Mouse (Mus musculus): Measurements from ENCODE around the gene Cyth3.

The Cyth3 gene

DNA sequence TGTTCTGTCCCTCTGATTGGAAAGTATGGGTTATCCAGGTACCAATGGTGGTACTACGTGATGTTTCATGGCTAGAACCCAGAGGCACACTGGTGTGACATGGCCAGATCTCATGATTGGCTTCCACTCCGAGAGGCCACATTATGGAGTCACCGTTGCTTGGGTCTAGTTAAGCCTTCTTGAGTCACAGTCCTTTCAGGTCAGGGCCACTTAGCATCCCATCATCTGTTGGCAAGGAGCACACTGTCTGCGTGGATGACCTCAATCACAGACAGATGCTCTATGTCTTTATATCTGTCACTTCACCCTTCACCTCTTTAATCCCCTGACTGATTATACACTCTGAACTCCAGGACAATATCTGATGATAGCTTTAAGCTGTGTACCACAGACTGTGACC is 6.1 kb upstream of the Cyth3 start:
- DNase-seq (ENCODE audit: low spot score in 2 of 2) = no peak

DNA sequence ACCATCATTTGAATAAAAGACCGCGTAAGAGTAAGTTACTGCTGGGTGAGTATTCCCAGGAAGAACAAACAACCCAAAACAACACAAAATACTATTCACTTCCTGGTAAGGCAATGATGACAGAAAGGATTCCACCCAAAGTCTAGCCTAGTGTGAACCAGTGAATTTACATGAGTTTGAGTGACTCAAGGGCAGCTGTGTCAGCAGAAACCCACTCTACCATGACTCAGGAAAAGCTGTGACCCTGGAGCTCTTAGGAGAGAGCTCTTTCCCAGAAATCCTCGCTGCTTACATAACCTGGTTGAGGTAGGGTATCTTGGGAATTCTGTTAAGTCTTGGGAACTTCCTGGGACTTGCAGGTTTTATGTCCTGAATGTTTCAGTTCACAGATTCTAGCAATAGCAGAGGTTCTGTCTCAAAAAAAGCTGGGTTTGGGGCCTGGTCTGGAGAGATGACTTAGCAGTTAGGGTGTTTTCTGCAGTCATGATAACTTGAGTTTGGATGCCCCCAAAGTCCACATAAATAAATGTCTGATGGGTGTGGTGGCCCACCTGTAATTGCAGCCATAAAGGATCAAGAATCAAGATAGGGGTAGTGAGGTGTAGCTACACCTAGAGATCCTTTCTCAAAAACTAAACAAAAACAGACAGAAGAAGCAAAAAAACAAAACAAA is 5.5 kb upstream of the Cyth3 start:
- no peak for DNase-seq (ENCODE audit: low spot score in 2 of 2)

DNA sequence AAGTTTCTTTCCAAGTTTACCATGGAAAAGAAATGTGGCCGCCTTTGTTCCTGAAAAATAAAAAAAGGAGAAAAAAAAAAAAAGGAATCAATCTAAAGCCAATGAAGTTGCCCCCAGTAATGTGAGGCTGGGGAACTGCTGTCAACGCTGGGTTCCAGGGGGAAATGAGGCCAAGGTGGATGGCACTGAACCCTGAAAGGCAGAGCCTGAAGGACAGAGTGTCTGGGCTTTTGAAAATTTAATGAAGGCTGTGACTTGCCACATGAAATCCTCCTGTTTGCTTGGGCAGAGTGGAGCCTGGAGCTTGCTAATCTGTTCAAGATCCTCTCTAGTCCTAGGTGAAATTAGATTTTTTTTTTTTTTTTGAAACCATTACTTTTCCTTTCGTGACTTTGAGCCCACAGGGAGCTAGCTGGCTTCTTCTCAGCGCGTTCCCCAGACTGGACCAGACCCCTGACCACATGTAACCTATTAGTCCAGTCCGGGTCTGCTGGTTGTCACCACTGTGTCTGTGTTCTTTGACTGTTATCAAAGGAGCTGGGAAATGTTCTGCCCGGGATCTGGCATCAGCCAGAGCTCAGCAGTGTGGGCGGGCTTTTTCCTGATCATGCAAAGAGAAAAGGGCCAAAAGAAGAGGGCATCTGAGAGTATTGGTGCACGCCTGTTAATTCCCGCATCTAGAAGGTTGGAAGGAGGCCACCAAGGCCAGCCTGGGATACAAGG is 4.6 kb upstream of the Cyth3 start:
- no peak for DNase-seq (ENCODE audit: low spot score in 2 of 2)

DNA sequence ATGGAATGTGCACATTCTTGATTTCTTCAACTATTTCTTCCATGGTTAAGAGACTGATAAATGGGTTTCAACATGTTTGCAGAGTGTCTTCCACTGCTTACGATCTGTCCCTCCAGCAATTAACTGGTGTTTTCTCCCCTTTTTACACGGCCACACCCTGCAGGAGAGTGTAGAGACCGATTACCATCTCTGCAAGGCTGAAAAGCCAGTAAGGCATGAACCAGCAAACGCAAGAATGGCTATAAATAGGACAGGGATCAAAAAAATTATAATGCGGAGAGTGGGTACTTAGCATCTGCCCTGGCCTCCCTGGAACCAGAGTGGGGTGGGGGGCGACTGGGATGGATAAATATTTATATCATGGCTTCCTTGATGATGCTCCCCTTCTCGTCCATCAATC is 3.7 kb upstream of the Cyth3 start:
- DNase-seq (ENCODE audit: low spot score in 2 of 2) = no peak

DNA sequence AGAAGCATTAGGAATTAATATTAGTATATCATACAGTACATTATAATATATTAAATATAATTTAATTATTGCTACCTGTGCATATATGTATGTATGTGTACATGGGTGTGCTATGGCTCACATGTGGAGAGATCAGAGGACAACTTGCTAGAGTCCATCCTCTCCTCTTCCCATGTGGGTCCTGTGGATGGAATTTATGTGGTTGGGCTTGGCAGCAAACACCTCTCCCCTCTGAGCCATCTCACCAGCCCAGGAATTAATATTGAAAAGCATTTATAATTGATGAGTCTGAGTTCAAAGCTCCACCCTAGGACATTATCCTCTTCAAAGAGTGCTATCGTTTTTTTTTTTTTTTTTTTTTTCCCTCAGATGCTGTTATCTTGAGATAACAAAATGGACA is 2.1 kb upstream of the Cyth3 start:
- no peak for DNase-seq (ENCODE audit: low spot score in 2 of 2)

DNA sequence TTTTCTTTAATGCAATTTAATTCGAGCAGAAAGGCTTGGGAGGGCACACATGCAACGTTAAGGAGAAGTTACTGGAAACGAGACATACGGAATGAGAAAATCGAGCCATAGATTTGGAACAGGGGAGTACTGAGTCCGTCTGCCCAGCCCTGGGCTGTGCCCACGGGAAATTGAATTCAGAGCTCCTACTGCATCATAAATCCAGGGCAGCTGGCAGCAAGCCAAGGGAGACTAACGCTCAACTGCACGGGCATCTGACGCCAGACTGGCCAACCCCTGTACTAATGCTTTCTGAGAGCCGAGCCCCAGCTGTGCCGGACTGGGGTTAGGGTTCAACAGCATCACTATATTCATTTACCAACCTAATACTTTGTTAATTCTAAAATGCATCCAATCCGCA is 1.3 kb upstream of the Cyth3 start:
- peak; percentile 33 to 42 for DNase-seq (ENCODE audit: low spot score in 2 of 2)

DNA sequence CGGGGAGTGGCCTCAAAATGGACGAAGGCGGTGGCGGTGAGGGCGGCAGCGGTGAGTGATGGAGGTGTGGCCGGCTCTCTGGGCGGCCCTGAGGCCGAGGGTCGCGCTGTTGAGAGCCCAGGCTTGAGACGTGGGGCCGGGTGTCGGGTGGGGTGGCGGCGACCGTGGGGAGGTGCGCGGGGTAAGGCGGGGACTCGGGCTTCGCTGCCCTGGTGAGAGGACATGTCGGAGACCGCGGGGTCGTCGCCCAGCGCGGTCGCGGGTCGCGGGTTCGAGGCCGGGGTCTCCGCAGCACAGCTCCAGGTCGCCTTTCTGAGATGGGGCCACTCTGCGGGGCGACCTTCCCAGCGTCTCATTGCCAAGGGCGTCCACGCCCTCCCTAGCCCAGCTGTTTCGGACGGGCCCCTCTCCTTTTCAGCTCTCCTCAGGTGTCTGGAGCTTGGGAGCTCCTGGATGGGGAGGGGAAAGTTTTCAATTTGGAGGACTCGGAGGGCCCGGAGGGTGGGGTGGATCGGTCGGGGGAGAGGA is 440 bp downstream of the Cyth3 start:
- no peak for DNase-seq (ENCODE audit: low spot score in 2 of 2)

DNA sequence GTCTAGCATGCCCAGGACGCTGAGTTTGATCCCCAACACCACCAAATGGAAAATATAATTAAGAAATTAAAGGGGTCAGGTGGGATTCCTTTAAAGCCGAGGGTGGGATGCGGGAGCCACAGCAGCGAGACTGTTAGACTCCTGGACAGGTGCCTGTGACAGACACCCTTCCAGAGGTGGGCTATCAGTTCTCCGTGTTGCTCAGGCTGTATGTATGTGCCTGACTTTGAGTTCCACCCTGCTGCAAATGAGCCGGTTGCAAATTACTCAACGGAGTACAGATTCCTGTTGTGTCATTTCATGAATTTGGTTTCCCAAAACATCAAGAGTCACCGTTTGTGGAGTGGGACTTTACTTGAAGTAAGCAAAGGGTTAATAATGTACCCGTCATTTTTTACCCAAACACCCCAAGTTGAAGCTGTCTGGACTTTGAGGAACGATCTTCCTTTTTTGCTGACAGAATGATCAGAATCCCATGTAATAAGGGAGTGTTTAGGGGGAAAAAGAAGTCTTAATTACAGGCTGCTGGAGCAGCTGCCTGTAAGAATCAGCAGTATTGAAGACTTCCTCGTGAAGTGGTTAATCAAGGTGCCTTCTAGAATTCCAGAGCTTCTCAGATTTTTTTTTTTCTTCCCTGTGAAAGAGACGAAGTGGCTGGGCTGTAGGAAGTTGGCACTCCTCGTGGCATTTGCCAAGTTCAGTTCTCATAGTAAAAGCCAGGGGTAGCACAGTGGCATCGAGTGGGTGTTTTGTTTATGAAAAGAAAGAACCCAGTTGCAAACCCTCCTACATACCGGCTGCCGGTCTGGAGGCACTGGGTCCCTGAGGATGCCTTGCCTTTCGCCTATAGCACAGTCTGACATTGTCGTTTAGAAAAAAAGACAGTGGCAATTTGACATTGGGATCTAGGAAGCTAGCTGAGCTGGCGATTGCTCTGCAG is 1.4 kb downstream of the Cyth3 start:
- peak in 1 of 2 experiments; percentile 54 for DNase-seq (ENCODE audit: low spot score in 2 of 2)

DNA sequence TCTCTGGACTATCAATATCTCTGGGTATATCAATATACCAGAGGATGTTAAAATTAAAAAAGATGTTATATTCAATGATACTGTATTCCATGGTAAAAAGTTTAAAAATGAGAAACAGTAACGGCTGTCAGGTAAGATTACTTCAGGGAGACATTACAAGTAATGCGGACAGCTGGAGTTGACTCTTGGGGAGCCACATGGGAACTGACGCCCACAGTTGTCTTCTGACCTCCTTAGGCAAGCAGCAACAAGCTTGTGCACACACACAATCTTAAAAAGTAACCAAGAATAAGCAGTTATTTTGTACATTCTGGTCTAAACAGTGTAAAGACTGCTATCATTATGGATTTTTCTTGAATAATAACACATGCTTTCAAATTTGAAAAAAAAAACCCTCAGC is 2.2 kb downstream of the Cyth3 start:
- no peak for DNase-seq (ENCODE audit: low spot score in 2 of 2)

DNA sequence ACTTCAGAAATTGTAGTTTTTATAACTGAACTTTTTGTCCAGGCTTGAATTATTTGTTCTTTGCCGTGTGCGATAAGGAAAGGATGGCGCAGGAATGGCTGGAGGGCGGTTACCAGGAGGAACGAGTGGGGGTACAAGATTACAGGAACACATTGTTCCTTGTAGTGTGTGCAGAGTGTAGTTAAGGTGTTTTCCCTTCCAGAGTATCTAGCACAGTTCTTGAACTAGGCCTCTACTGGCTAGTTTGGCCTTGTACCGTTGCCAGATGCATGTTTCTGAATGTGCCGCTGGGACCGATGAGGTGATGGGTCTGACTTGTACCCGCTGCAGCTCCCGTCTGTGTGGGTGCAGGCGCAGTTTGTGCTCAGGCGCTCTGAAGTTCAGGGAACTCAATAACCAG is 3.2 kb downstream of the Cyth3 start:
- no peak for DNase-seq (ENCODE audit: low spot score in 2 of 2)

DNA sequence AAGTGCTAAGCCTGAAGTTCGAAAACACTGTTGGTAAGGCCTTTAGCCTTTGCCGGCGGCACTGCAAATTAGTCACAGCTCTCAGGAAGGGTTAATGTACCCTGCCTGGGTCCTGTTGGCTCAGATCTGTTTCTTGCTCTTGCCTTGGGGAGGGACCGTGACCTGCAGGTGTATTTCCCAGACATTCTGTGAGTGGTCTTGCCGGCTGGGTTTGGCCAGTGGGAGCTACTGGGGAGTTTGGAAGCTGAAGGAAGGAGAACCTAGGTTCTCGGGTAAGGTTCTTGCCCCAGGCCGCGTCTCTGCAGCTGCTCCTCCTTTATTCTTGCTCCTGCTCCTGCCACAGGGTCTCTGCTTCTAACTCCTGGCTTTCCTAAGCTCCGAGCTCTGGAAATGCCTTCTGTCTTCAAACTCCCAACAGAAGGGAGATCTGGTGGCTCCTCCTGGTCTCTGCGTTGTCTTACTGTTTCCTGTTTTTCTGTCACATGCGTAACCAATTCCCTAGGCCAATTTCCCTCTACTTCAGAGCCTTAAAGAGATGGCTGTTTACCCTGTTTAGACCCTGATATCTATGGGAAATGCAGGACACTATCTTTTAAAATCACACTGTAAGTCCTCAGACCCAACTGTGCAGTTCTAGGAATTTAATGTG is 3.8 kb downstream of the Cyth3 start:
- no peak for DNase-seq (ENCODE audit: low spot score in 2 of 2)

DNA sequence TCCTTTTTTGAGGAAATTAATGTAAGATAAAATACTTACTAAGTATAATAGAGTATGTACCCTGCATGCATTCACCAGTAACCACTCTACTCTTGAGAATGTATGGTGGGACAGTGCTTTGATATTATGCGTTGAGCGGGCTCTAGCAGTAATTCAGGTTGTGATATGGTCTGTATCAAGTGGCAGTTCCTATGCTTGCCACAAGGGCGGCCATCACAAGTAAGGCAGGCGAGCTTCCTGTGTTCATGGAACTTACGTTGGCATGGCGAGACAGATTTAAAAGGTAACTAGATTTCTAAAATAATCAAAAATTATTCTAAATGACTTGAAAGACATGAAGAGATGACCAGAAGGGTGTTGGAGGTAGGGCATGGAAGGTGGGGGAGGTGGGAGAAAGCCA is 5.3 kb downstream of the Cyth3 start:
- DNase-seq (ENCODE audit: low spot score in 2 of 2) = no peak

DNA sequence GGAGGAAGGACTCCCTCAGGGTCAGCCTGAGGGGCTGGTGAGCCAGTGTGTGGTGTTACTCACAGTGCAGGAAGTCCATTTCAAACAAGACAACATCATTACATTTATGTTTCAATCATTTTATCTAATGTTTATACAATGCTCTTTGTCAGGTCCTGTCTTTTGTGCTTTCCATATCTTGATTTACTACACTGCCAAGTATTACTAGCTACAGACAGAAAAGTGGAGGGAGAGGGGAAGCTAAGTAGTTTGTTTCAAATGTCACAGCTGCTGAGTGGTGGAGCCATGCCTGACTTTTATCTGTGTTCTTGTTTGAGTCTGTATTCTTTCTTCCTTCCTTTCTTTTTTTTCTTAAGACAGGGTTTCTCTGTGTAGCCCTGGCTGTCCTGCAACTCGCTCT is 5.7 kb downstream of the Cyth3 start:
- no peak for DNase-seq (ENCODE audit: low spot score in 2 of 2)

DNA sequence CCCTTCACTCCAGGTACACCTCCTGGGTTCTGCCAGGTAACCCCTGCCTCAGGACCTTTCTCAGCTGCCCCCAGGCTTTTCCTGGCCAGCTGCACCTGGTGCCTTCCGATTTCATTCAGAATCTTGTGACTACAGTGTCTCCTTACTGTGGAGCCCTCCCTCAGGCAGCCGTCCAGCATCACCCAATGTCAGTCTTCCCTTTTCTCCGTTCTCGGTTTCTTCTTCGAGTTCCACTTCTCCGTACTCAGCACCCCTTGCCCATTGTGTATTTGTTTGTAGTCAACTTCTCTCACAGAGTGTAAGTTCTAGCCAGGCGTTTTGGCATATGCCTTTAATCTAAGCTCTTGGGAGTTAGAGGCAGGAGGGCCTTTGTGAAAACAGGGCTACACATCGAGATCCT is 7.4 kb downstream of the Cyth3 start:
- no peak for DNase-seq (ENCODE audit: low spot score in 2 of 2)

DNA sequence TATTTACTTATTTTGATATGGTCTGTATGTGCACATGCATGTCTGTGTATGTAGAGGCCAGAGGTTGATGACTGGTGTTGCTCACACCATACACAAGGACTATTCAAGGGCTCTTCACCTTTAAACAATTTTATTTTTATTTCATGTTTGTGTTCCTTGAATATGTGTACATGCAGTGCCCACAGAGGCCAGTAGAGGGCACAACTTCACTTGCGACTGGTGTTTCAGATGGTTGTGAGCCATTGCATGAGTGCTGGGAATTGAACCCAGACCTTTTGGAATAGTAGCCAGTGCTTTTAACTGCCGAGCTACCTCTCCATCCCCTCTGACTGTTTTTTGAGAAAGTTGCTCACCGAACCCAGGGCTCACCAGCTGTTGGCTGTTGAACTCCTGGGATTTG is 8.0 kb downstream of the Cyth3 start:
- no peak for DNase-seq (ENCODE audit: low spot score in 2 of 2)

DNA sequence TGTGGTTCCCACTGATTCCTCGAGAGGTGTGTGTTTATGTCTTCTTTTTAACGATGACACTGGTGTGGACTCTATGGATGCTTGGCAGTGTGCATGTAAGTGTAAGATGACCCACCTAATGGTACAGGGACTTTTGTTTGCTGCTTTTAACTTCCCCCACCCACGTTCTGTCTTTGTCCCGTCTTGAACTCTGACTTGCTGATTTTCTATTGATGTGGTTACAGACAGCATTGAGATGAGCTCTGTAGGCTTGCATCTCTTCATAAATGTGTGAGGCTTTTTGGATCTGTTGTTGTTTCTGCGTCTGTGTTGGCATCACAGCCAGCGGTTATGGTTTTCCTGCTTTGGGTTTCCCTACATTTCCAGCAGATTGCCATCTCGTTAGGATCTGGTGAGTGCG is 8.5 kb downstream of the Cyth3 start:
- no peak for DNase-seq (ENCODE audit: low spot score in 2 of 2)

DNA sequence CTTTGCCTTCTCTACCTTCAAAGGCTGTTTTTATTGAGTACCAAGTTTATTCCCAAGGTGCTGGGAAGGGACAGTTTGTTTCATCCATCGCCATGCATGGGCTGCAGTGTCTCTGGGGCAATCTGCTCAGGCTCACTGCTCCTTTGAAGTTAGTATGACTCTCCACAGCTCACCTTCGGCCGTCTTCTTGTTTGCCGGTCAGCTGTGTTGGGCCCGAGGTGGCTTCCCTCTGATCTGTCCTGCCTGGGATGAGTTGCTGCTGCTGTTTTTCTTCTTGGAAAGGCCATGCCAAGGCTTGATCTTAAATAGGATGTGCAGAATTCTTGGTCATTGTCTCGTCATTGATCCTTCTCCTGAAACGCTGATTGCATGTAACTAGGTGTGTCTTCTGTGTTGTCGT is 9.3 kb downstream of the Cyth3 start:
- no peak for DNase-seq (ENCODE audit: low spot score in 2 of 2)

DNA sequence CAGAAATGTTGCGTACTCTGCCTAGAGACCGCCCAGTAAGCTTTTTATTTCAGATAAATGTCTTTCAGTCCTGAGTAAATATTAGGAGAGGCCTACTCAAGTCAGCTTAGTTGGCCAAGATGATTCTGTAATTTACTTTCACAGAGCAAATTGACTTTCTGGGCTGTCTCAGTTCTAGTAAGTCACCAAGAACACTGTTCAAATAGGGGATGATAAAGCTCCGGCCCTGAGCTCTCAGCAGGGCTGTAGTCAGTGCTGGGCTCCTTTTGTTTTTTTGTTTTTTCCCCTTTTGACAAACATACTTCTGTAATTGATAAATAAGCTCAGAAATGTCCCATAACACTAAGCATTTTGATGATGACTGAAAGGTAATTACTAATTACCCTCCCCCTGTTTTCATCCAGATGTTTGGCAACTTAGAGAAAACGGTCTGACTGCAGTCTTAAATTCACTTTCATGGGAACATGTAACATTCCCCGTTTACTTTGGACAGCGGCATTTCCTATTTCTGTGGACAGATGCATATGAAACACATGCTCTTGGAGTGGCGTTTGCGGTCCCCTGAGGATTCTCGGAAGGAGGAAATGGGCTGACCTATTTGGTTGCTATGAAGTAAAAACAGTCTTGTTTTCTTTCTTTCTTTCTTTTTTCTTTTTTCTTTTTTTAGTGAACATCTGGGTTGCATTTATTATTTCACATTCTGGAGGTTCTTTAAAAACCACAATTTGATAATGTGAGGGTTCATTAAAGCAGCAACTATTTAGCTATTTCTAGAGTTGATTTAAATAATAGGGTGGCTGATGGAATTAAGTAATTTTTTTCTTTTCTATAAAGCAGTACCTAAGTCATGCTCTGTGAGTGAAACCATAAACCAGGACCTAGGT is 10.7 kb downstream of the Cyth3 start:
- DNase-seq (ENCODE audit: low spot score in 2 of 2) = no peak

DNA sequence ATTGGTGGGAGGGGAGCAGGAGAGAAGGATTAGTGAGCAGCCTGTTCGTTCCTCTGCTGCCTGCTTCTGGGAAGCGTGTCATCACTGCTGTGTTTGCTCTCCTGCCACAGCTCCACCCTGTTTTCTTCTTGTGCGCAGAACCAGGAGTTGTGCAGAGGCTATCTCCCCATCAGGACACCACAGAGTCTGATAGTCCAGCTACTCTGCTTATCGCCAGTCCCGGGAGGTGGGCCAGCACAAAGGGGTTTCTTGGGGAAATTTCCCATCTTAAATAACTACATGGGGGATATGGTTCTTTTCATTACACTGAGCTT is 11.3 kb downstream of the Cyth3 start:
- no peak for DNase-seq (ENCODE audit: low spot score in 2 of 2)

DNA sequence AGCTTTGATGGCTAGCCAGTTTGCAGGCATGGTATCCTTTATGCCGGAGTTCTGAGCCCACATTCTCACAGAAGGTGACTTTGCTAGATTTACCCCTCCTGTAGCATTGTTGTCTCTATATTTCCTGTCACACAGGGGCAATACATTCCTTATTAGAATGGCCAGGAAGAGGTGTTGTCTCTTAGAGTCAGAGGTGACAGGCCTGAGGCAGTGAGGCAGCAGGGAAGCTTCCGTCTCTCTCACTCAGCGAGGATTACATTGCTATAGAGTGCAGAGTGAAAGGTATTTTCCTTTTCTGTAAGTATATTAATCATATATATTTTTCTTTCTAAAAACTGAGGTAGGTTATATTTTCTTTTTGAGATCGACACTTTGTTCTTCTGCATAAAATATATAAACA is 11.6 kb downstream of the Cyth3 start:
- no peak for DNase-seq (ENCODE audit: low spot score in 2 of 2)

DNA sequence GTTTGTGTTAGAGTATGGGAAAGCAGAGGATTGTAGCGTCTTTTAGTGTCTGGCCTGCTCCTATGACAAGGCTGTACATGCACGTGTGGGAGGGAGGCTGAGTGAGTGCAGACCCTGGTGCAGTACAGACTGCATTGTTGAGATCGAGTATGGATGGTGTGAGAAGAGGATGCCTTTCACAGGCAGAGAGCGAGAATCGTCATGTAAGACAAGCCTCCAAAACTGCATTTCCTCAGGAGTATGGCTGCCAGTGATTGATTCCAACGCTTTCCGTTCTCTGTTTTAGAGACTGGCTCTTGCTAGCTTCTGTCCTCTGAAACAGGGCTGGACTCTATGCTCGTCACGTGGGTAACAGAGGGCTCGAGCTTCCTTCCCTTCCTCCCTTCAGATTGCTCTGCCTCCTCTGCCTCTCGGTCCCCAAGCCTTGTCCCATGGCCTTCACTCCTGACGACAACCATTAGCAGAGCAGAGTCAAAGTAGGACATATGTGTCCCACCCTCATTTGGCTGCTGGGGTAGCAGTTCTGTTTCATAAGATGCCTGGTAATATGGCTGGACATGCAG is 12.4 kb downstream of the Cyth3 start:
- no peak for DNase-seq (ENCODE audit: low spot score in 2 of 2)
